Mouse (Mus musculus) cerebellum, adult 11 months (tissue): Measurements from ENCODE around the gene Tmprss9.

ENCODE experiments used
- DNase-seq: peaks from one replicate; pipeline ENCODE4 v3.0.0; 2022

Gene Tmprss9

DNA sequence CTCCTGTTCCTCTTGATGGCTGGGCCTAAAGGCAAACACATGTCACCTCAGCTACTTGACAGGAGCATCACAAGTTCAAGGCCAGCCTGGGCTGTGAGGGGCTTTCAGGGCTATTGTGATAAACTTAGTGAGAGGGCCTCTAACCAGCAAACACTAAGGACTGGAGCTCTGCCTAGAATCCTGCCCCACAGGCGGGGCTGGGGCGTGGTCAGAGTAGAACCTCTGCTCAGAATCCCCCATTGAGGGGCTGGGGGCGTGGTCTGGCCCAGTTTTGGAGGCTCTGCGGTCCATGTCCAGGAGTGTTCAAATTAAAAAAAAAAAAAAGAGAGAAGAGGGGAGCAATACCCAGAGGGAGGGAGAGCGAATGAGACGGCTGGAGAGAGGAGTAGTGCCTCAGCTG is 24.0 kb downstream of the Tmprss9 start:
- no peak for DNase-seq

DNA sequence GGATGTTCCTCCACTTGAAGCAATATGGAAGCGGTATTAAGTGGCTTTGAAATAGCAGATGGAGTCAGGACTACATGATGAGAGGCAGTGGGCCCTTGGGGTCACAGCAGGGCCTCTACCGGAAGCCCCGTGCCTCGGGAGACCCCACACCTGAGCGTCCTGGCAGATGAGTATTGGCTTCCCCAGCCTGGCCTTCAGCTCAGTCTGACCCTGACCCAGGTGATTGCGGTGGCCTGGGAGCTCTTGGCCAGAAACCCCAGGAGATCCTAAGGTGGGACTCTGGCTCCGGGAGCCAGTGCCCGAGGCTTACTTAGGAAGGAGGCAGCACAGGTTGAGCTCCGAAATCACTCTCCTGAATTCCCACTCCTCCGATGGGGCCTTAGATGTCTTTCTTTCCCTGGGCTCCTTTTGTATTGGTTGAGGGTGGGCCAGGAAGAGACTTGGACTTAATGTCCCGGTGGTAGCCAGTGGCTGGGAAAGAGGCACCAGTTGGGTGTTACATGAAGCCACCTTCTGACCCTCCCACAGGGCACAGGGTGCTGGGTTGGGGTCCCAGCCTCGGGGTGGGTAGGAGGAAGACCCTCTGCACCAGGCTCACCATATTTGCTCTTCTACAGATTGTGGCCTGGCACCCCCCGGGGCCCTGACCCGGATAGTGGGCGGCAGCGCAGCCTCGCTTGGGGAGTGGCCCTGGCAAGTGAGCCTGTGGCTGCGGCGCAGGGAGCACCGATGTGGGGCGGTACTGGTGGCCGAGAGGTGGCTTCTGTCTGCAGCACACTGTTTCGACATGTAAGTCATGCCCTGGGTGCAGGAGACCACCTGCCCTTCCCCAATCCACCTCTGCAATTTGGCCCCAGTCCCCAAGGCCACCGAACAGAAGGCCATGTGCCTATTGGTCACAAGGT is 25.2 kb downstream of the Tmprss9 start:
- DNase-seq, result no peak

DNA sequence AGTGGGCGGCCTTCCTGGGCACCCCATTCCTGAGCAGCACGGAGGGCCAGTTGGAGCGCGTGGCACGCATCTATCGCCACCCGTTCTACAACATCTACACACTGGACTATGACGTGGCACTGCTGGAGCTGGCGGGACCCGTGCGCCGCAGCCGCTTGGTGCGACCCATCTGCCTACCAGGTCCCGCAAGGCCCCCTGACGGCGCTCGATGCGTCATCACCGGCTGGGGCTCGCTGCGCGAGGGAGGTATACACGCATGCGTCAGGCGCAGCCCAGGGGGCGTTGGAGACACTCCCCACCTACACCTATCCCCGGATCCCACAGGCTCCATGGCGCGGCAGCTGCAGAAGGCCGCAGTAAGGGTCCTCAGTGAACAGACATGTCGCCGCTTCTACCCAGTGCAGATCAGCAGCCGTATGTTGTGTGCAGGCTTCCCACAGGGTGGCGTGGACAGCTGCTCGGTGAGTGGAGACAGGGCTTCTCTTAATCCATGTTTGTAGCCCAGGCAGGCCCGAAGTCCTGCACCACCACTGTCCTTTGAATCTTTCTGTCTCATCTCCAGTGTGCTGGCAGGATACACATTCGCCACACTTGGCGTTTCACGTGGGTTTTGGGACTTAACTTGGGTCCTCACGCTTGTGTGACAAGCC is 26.3 kb downstream of the Tmprss9 start:
- no peak for DNase-seq

DNA sequence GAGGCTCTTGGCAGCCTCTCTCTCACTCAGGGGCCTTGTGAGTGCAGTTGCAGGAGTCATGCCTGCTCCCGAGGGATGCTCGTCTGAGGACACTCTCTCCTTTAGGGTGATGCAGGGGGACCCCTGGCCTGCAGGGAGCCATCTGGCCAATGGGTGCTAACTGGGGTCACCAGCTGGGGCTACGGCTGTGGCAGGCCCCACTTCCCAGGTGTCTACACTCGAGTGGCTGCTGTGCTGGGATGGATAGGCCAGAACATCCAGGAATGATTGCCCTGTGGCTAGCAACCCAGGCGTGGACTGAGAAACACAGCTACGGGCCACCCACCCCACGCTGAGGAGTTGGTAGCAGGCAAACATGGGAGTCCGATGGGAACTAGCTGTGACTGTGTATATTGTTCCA is 27.4 kb downstream of the Tmprss9 start:
- no peak for DNase-seq

DNA sequence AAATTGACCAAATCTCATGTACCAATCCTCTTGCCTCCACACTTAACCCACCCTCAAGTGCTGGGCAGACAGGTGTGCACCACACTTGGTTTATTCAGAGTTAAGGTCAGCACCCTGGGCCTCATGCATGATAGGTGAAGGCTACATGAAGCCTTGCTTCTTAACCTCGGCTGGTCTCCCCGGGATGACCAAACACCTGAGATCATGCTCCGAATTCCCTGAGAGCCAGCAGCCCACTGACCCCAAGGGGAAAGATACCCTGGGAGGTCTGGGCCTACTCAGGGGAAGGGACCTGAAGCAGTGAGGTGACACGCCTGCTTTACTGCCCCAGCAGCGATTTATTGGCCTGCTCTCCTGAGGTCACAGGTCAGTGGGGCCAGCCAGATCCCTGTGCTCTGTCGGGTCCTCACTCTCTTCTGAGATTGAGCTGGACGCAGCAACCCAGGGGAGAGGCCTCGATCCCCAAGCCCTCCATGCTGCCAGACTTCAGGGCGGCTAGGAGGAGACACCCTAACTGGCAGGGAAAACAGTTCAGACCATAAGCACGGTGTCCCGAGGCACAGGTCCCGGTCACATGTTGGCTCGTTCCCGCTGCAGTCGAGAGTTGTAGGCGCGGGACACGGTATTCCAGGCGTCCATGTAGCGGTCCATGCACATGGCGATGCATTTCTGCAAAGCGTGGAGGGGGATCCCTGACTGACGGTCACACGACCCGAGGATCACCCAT is 28.1 kb downstream of the Tmprss9 start:
- DNase-seq, result no peak

DNA sequence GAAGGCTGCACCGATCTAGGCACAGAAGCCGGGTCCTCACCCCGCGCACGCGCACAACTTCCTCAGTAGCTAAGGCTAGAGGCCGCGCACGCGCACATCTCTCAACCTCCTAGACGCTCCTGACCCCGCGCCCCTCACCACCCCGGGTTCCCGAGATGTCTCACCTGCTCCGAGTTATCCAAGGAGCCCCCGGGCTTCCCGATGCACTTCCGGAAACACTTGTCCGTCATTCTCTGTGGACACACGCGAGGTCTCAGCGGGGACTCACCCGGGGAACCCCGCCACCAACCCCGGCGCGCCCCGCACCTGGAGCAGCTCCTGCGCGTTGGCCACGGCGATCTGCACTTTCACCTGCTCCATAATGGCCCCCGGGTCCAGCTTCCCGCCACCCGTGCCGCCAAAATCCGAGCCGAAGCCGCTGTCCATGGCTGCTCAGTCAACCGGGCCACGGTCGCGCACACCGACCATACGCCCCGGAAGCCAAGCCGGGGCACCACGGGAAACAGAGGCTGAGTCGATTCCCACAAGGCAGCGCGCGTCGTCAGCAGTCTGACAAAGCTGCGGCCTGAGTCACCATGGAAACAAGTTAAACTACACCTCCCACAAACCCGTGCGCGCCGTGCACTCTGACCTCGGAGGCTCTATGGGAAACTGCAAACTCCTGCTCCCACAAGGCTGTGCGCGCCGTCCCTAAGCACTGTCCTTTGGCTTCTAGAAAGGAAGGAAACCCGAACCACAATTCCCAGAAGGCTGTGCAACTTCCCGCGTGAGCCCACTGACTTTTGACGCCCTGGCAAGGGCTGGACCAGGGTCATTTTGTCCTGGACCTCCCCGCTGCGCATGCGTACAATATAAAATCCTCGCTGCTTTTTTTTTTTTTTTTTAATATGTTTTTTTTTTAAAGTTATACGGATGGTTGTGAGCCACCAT is 28.9 kb downstream of the Tmprss9 start, which contains the start of gene Timm13:
Gene Timm13, minus strand, starts transcription at position 652 of the 930 bp plus-strand sequence.
- peak; percentile 97 for DNase-seq

DNA sequence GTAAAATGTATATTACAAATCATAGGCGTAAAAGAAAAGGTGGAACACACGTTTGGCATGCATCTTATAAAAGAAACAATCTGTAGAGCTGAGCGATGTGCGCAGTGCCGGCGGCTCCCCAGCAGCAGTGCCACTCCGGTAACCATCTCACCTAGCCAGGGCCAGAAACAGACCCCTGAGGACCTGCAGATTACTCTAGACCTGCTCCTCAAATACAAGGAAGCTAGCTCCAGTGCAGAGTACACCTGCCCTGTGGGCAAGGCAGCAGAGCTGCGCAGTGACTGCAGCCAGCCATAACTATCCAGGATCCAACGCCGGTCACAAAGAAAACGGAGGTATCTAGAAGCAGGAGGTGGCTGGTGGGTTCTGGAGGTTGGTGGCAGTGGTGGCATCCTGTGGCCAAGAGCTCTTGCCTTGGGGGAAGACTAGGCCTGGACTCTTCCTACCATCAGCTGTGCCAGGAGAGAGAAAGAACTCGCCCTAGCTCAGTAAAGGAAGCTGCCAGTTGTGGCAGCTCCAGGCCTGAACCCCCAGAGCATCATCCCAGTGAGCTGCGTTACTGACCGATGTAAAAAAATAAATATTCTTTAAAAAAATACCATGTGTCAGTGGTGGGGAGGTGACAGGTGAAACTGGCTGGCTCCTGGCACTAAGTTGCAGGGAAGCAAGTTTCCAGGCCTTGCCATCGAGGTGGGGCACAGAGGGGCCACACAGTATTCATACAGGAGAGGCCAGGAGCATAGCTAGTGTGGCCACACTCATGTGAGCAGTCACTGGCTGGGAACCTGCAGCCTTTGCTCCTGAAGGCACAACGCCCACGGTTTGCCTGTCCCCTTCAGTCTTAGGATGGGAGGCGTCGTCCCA is 30.0 kb downstream of the Tmprss9 start:
- no peak for DNase-seq

DNA sequence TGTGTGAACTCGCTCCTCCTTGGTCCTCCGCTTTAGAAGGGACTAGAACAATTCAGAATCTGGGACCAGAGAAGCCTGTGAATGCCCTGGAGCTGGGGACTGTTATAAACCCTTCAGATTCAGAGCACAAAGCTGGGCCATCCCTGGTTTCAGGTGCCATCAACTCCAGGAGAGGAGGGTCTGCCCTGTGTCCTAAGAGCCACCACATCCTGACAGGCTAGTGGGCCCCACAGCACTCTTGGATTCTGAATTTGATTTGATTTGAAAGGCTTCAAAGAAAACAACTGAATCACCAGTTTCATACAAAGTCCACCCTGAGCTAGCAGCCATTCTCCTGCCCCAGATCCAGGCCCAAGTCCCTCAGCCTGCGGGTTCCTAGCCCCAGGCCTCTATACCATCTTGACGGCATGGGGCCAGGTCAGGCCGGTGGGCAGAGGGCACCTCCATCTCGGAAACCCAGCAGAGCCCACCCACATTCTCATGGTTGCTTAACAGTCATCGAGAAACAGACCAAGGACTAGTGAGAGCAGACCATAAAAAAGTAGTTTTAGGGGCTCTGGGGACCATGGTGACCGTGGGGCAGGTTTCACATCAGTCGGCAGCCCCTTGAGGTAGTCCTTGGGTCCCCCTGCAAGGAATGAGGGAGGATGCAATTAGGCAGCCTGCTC is 30.8 kb downstream of the Tmprss9 start:
- no peak for DNase-seq

DNA sequence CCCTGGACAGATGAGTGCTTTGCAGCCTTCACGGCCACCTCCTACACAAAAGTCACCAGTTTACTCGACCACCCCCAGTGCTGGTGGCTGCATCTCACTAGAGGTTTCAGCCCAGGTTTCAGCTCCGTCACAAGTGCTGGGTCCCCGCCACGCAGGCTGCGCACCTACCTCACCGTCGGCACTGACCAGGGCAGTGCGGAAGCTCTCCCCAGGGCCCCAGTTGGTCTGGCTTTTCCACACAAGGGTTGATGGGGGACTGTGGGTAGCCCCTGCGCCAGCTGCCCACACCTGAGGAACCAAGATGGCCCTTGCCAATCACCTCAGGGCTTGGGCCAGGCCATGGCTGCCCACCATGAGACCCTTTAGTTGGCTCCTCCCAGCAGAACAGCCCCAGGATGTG is 31.6 kb downstream of the Tmprss9 start:
- no peak for DNase-seq

DNA sequence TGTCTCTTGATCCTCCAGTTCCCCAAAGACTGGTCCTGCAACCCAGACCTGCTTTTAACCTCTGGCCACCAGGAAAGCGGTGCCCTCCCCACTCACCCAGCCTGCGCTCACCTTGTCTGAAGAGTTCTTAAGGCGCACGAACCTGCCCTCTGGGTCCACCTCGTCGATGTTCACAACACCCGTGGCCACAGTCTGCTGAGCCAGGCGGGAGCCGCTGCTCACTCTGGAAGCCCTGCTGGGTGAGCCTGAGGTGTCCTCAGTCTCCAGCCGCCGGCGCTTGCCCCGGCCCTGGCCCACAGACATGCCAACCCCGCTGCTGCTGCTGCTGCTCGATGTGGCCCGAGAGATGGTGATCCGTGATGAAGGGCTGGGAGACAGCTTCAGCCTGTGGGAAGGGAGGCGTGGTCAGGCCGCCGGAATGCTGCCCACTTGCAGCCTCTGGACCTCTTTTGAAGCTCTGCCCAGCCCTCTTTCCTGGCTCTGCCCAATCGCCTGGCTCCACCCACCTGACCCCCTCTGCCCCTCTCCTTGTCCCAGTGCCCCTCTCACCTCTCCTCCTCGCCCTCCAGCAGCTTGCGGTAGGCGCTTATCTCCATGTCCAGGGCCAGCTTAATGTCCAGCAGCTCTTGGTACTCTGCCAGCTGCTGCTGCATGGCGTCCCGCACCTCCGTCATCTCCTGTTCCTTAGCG is 32.5 kb downstream of the Tmprss9 start:
- no peak for DNase-seq

DNA sequence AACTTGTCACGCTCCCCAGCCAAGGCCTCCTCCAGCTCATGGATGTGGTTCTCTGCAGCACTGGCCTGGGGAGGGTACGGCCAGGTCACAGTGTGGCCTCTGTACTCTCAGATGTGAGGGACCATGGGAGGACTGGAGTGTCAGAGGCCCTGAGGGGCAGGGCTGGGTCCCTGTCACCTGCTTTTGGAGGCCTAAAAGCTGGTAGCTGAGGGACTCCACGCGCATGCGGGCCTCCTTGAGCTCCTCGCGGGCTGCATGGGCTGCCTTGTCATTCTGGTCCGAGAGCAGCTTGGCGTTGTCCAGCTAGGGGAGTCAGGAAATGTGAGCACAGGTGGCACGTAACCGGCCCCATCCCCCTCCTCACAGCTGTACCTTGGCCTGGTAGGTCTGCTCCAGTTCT is 33.1 kb downstream of the Tmprss9 start:
- no peak for DNase-seq

DNA sequence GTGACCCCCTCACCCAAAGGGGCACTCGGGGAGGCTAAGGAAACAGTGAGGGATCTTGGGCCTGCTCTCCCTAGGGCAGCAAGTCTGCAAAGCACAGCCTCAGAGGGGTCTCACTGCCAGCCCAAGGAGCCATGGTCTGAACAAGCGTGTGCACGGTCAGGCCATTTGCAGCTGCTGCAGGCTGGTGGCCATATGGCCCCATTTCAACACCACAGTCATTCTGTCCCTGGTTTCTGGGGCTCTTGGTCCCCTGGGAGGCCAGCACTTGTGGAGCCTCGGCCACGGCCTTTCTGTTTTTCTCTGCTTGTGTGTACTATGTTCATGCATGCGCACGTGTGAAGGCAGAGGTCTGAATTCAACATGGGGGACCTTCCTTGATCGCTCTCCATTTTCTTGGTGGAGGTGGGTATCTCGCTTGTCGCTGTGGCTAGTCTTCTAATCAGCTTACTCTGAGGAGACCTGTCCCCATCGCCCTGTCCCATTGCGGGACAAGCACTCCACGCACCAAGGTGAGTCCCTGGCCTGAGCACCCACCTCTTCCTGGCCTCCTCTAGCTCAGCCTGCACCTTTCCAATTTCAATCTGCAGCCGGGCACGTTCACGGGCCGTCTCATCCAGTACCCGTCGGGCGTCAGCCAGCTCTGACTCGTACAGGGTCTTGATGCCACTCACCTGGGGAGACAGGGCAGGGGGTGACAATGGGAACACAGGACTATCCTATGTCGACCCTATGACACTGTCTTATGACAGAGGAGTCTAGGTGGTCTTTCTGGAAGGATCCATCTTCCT is 37.9 kb downstream of the Tmprss9 start:
- no peak for DNase-seq

DNA sequence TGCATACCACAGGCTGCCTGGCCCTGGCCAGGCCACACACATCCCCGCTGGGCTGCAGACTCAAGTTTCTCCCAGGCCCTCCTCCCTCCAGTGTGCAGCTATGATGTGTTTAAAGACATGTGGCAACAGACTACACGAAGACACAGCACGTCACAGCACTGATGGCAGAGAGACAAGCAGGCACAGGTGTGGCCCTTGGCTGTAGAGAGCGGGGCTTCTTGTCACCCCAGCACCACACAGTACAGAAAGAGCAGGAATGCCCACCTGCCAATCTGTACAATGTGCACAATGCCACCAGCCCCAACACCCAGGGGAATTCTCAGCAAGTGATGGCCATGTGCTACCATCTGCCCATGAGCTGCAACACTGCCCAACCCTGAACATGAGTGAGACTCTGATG is 39.7 kb downstream of the Tmprss9 start:
- DNase-seq, result no peak

DNA sequence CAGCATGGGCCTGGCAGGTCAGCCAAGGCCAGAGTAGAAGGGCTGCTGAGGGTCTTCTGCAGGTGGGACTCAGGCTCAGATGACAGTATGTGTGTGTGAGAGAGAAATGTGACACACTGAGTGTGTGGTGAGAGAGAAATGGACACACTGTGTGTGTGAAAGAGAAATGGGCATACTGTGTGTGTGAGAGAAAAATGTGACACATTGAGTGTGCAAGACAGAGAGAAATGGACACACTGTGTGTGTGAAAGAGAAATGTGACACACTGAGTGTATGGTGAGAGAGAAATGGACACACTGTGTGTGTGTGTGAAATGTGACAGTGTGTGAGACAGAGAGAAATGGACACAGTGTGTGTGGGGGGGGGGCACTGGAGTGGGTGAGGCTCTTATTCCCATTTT is 40.2 kb downstream of the Tmprss9 start:
- no peak for DNase-seq

DNA sequence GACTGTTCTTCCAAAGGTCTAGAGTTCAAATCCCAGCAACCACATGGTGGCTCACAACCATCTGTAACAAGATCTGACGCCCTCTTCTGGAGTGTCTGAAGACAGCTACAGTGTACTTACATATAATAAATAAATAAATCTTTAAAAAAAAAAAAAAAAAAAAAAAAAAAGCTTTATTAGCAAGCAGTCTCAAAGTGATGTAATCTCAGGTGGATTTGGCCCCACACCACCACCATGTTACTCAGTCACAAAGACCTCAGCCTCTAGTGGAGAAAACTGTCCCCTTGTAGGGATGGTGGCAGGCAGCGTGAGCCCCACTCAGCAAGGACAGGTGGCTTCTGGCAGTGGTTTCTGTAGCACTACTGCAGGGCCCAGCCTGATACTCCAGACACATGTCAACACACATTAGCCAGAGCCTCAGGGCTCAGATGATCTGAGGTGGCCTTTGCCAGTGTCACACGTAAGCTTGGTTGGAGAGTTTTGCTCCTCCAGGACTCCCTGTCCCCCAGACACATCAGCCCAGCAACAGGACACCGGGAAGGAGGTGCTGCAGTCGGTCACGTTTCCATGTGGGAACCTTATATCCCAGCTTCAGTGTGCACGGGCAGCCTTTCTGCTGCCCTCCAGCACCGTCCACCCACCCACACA is 41.8 kb downstream of the Tmprss9 start:
- no peak for DNase-seq

DNA sequence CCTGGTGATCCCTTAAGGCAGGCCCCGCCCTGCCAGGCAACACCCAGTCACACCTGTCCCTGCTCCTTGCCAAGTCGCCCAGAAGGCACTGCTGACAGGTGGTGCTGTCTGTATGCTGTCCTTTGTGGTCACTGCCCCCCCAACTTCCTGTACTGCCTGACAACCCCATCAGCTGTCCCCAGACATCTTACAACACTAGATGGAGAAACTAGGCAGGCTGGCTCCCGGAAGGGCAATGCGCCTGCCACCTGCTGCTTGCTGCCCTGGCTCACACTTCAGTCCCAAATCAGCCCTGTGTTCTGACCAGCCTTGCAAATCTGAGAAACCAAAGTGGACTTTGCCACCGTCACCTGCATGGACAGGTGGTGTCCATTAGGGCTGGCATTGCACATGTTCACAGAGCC is 42.6 kb downstream of the Tmprss9 start:
- DNase-seq, result peak; percentile 81

DNA sequence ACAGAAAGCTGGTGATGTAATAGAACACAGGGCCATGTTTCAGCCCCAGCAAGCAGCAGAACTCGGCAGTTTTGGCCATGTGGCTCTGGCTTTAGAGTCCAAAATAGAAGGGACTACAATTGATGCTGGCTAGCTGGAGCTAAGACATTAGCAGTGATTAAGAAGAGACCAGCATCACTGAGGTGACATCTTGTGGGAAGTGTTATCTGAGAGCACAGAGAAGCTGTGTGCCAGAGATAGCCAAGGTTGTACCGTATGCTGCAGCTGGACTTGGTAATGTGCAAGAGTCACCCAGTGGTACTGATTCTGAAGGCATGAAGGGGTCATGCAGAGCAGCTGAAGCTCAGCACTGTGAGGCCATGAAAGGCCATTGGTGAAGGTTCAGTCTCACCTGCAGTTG is 43.6 kb downstream of the Tmprss9 start:
- no peak for DNase-seq

DNA sequence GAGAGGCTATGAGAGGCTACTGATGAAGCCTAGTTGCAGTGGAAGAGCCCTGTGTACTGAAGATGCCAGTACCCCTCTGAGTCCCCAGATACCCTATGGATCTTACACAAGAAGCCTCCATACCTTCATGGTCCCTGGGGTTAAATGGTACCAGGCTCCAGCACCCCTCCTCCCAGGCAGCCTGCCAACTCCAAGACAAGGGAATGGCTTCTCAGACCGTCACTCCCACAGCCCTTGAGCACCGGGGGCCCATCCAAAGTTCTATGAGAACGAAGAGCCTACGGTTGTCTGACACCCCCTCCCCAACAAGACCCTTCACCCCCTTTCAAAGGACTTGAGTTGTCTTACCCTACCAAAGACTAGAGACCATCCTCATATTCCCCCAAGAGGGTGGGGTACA is 44.1 kb downstream of the Tmprss9 start:
- DNase-seq, result no peak

DNA sequence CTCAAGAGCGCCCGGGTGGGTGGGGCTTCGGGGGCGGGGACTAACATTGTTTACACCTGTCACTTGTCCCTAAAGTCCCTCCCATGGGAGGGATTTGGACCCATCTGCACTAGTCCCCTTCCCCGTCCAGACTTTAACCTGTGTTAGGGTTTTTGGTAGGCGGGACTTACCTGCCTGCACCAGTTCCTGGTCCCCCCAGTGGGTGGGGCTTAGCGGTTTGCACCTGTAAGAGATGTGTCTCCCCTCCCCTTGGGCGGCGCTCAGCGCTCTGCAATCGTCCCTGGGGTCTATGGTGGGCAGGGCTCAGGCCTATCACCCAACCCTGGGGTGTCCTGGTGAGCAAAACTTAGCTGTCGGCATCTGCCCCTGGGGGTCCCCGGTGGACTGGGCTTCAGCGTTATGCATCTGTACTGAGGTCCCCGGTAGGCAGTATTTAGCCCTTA is 45.7 kb downstream of the Tmprss9 start:
- DNase-seq, result no peak
